Mouse (Mus musculus) hindbrain, embryonic 16.5 days (tissue): ENCODE data around the gene Sox1. TPM values are rescaled to one million over a fixed set of nuclear protein-coding genes. Genes with fewer than 3 reads are reported as not detected.
A peak's percentile ranks its signal among the peaks of the same experiment; 100 is the strongest.

ENCODE experiments used
- ATAC-seq: fragments of 200-750 bp; cut with Nextera tagmentation; 2 replicates; pipeline ENCODE4 v1.8.0; 2017; ENCODE audit warnings: moderate TSS enrichment, moderate library complexity
- H3K27ac ChIP-seq: fragments of 300-500 bp; sonication (generic); 2 replicates; pipeline ENCODE4 v1.5.1; 2014; ENCODE audit warnings: low read depth, mild to moderate bottlenecking, control low read depth, low read length, moderate library complexity
- H3K27me3 ChIP-seq: fragments of 300-500 bp; sonication (generic); replicated peaks from 2 replicates; pipeline ENCODE4 v1.6.1; 2014; ENCODE audit warnings: low read length; ENCODE audit not compliant: control insufficient read depth, insufficient read depth
- H3K36me3 ChIP-seq: fragments of 300-500 bp; sonication (generic); 2 replicates; pipeline ENCODE4 v1.6.1; 2014; ENCODE audit warnings: mild to moderate bottlenecking, low read length, moderate library complexity, mixed read lengths; ENCODE audit not compliant: control insufficient read depth, insufficient read depth
- H3K4me1 ChIP-seq: fragments of 300-500 bp; sonication (generic); 2 replicates; pipeline ENCODE4 v1.6.1; 2014; ENCODE audit warnings: low read depth, low read length; ENCODE audit not compliant: control insufficient read depth, insufficient read depth
- H3K4me2 ChIP-seq: fragments of 300-500 bp; sonication (generic); 2 replicates; pipeline ENCODE4 v1.6.1; 2014; ENCODE audit warnings: mild to moderate bottlenecking, low read length, control low read depth, moderate library complexity
- H3K4me3 ChIP-seq: fragments of 300-500 bp; sonication (generic); 2 replicates; pipeline ENCODE4 v1.5.1; 2014; ENCODE audit warnings: mild to moderate bottlenecking, low read length, control low read depth, moderate library complexity
- H3K9ac ChIP-seq: fragments of 300-500 bp; sonication (generic); 2 replicates; pipeline ENCODE4 v1.6.1; 2014; ENCODE audit warnings: low read depth, mild to moderate bottlenecking, control low read depth, low read length, moderate library complexity
- H3K9me3 ChIP-seq: fragments of 300-500 bp; sonication (generic); 2 replicates; pipeline ENCODE4 v1.6.1; 2014; ENCODE audit warnings: mild to moderate bottlenecking, low read length, moderate library complexity; ENCODE audit not compliant: control insufficient read depth
- WGBS: fragments of 180-500 bp; shearing (Covaris S2); extraction: QIAGEN DNeasy Blood & Tissue Kit; methylation state at CpG from one replicate; pipeline ENCODE4 v1.1.7; 2014; 5-methylcytosine and 5-hydroxymethylcytosine counted together
- polyA plus RNA-seq: library from polyadenylated mRNA; unstranded; fragments of >200 nt; fragmentation: Nextera tagmentation; extraction: Ambion mirVana; gene quantifications from 2 replicates; pipeline ENCODE4 v1.2.1, GENCODE M21; 2015

The Sox1 gene
- polyA plus RNA-seq, result 1.2 and 1.4 TPM in 2 replicates

DNA sequence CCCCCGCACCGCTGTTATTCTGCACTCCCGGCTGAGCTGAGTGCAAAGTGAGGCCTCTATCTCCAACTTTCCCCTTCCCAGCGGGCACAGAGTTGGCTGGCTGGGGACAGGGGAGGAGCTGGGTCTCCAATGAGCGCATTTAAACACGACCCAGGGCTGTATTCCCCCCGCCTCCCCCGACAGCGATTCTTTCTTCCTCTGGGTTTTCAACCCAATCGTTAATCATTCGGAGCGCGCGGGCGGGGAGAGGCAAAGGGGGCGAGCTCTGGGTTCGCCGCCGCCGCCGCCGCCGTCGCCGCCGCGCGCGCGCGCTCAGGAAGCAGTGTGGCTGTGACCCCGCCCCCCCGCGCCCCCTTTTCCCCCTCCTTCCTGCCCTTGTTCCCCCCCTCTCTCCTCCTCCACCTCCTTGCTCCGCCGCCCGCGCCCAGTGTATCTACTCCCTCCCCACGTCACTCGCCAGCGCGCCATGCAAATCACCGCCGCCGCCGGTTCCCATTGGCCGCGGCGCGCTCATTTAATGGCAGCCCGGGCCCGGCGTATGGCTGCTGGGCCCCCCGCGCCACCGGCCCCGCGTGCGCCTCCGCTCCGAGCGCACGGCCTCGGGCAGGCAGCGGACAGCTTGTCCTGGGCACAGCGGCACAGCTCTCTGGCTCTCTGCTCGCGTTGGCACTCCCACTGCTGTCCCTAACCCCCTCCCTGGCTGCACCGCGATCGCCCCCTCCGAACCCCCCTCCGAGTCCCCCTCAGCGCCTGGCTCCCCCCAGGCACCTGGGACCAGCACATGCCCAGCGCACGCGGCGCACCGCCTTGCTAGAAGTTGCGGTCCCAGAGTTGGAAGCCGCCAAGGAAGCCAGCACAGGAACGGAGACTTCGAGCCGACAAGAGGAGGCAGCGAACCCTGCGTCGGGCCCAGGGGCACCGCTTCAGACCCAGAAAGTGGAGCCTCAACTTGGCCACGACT is at the start of gene Sox1:
Gene Sox1 (plus strand): TSS at position 225 of the 961 bp plus-strand sequence.
- Histone ChIP-seq H3K9me3 (no peaks in the 10 kb centered on the region), H3K9ac (peak within 1 kb of the TSS; percentile 61), H3K4me2 (peak within 1 kb of the TSS; percentile 56), H3K27ac (peak within 1 kb of the TSS; percentile 81), H3K4me1 (peaks cover 16% of the 10 kb centered on the region), H3K4me3 (peak within 1 kb of the TSS; percentile 48), H3K36me3 (no peaks in the 10 kb centered on the region), H3K27me3 (peaks cover 51% of the 10 kb centered on the region)
- under 1% methylated on average over 82 of the region's 89 CpGs for WGBS
- peak; percentile 93 for ATAC-seq

GRCm38 (mm10) chr8:12345881-12346280 is 49.2 kb upstream of the Sox1 start:
- 57% methylated on average over 4 of the region's 4 CpGs for WGBS
- no peak overlapping the region for H3K9ac ChIP-seq
- no peaks in the 10 kb centered on the region for H3K27me3 ChIP-seq
- no peaks in the 10 kb centered on the region for H3K36me3 ChIP-seq
- ATAC-seq, result no peak
- no peaks in the 10 kb centered on the region for H3K9me3 ChIP-seq
- no peak overlapping the region for H3K4me2 ChIP-seq
- H3K4me3 ChIP-seq, result no peak overlapping the region
- no peaks in the 10 kb centered on the region for H3K4me1 ChIP-seq
- H3K27ac ChIP-seq, result no peak overlapping the region

DNA sequence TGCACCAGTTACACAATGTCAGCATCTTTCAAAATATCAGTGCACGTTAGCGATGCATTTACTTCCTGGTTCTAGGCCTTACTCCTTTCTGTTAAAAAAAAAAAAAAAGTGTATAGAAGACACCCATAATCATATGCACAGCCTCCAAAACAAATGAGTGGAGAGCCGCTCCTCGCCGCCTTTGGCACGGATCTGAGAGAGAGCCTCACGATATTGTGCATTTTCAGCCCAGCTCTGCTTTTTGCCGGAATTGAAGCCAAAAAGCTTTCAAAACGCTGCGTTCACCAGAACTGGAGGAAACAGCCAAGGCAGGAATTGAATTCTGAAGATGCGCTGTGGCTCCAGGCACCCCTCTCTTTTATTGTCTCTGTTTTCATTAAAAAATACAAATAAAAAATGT is 48.2 kb upstream of the Sox1 start:
- Histone ChIP-seq H3K27ac (no peak overlapping the region), H3K4me1 (no peaks in the 10 kb centered on the region), H3K27me3 (no peaks in the 10 kb centered on the region), H3K4me3 (no peak overlapping the region), H3K4me2 (no peak overlapping the region), H3K36me3 (no peaks in the 10 kb centered on the region), H3K9me3 (no peaks in the 10 kb centered on the region), H3K9ac (no peak overlapping the region)
- no peak for ATAC-seq
- WGBS, result 58% methylated on average over 11 of the region's 11 CpGs

GRCm38 (mm10) chr8:12348306-12348705 is 46.8 kb upstream of the Sox1 start:
- no peak for ATAC-seq
- H3K36me3 ChIP-seq, result no peaks in the 10 kb centered on the region
- no peak overlapping the region for H3K27ac ChIP-seq
- H3K27me3 ChIP-seq, result no peaks in the 10 kb centered on the region
- WGBS, result 85% methylated on average over 1 of the region's 1 CpGs
- no peak overlapping the region for H3K4me3 ChIP-seq
- H3K9me3 ChIP-seq, result no peaks in the 10 kb centered on the region
- no peaks in the 10 kb centered on the region for H3K4me1 ChIP-seq
- no peak overlapping the region for H3K9ac ChIP-seq
- H3K4me2 ChIP-seq, result no peak overlapping the region

- 60% methylated on average over 2 of the region's 2 CpGs for WGBS
- H3K4me3 ChIP-seq, result no peak overlapping the region
- H3K9me3 ChIP-seq, result no peaks in the 10 kb centered on the region
- no peak overlapping the region for H3K9ac ChIP-seq
- H3K27ac ChIP-seq, result no peak overlapping the region
- H3K4me2 ChIP-seq, result no peak overlapping the region
- no peaks in the 10 kb centered on the region for H3K27me3 ChIP-seq
- ATAC-seq, result no peak
- H3K36me3 ChIP-seq, result no peaks in the 10 kb centered on the region
- no peaks in the 10 kb centered on the region for H3K4me1 ChIP-seq
These were observed 45.5 kb upstream of the Sox1 start for GRCm38 (mm10) chr8:12349591-12349990.

DNA sequence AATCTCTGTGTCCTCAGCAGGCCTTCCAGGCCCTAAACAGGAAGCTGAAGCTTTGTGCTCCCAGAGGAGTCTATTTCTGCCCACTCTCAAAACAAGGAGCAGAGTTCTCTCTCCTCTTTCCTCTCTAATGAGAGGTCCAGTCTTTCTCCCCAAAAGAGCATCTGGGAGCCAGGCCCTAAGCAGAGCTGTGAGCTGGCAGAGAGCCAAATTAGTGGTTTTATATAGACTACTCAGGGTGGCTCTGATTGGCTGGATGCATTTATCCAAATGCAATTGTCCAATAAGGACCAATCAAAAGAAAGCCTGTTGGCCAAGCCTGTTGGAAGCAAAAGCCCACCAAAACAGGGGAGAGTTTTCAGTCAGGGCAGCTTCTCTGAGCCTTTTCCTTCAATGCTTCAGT is 44.0 kb upstream of the Sox1 start:
- no peak overlapping the region for H3K27ac ChIP-seq
- no peak overlapping the region for H3K4me3 ChIP-seq
- H3K4me2 ChIP-seq, result no peak overlapping the region
- no peaks in the 10 kb centered on the region for H3K27me3 ChIP-seq
- no peaks in the 10 kb centered on the region for H3K4me1 ChIP-seq
- no peak overlapping the region for H3K9ac ChIP-seq
- no peak for ATAC-seq
- no peaks in the 10 kb centered on the region for H3K9me3 ChIP-seq
- H3K36me3 ChIP-seq, result no peaks in the 10 kb centered on the region

DNA sequence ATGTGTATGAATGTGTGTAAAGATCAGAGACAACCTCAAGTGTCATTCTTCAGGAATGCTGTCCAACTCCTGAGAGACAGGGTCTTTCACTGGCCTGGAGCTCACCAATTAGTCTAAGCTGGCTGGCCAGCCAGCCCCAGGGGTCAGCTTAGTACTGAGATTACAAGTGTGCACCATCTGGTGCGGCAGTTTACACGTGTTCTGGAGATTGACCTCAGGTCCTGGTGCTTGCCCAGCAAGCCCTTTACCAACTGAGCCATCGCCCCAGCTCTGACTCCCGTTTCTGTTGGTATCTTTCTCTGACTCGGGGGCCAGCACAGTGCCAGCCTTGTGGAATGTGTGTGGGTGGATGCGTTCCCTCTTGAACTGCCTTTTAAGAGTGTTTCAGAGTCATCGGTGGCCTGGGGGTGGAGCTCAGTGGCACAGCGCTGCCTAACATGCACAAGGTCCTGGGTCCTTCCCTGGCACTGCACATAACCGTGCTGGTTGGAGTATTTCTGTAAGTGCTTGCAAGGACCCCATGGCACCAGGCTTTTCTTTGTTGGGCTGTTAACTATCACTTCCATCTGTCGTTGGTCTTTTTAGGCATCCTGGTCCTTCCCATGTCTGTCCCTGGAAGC is 40.6 kb upstream of the Sox1 start:
- no peak overlapping the region for H3K9ac ChIP-seq
- H3K4me2 ChIP-seq, result no peak overlapping the region
- no peak for ATAC-seq
- H3K4me3 ChIP-seq, result no peak overlapping the region
- WGBS, result 66% methylated on average over 10 of the region's 10 CpGs
- H3K27me3 ChIP-seq, result no peaks in the 10 kb centered on the region
- H3K27ac ChIP-seq, result no peak overlapping the region
- H3K9me3 ChIP-seq, result no peaks in the 10 kb centered on the region
- no peaks in the 10 kb centered on the region for H3K36me3 ChIP-seq
- H3K4me1 ChIP-seq, result no peaks in the 10 kb centered on the region

DNA sequence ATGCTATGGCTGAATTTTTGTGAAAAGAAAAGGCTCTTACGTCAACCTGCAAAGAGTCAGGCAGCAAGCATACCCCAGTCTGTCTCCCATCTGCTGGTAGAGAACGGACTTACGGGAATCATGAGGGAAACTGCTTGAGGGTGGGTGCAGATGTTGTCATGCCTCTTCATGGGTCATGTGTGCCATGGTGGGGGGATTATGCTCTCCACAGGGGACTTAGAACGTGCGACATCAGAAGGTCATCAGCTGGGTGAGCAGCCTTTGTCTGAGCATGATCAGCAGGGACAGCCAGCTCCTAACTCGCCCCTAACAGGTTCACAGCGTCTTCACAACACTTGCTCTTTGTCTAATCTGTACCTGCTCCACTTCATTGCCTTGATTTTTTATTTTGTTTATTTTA is 26.9 kb upstream of the Sox1 start:
- no peak overlapping the region for H3K4me2 ChIP-seq
- no peaks in the 10 kb centered on the region for H3K36me3 ChIP-seq
- H3K27ac ChIP-seq, result no peak overlapping the region
- H3K9me3 ChIP-seq, result 0 out of 2 replicates have a peak, but pooled peaks cover 3% of the 10 kb centered on the region
- ATAC-seq, result no peak
- H3K4me3 ChIP-seq, result no peak overlapping the region
- H3K4me1 ChIP-seq, result no peaks in the 10 kb centered on the region
- WGBS, result 39% methylated on average over 7 of the region's 7 CpGs
- no peak overlapping the region for H3K9ac ChIP-seq
- peaks cover 5% of the 10 kb centered on the region; the same call in 1 of the 2 replicates for H3K27me3 ChIP-seq

- Histone ChIP-seq H3K9me3 (0 out of 2 replicates have a peak, but pooled peaks cover 3% of the 10 kb centered on the region), H3K4me3 (no peak overlapping the region), H3K4me2 (no peak overlapping the region), H3K4me1 (no peaks in the 10 kb centered on the region), H3K27me3 (peaks cover 5% of the 10 kb centered on the region; the same call in 1 of the 2 replicates), H3K27ac (no peak overlapping the region), H3K9ac (no peak overlapping the region), H3K36me3 (no peaks in the 10 kb centered on the region)
- WGBS, result 67% methylated on average over 6 of the region's 6 CpGs
- no peak for ATAC-seq
These were observed 26.2 kb upstream of the Sox1 start for GRCm38 (mm10) chr8:12368856-12369255.
